Mouse (Mus musculus) midbrain, postnatal 0 days (tissue): ENCODE data around the gene Ext2. TPM values are rescaled to one million over a fixed set of nuclear protein-coding genes. Genes with fewer than 3 reads are reported as not detected.
A peak's percentile ranks its signal among the peaks of the same experiment; 100 is the strongest.

Source experiments
- ATAC-seq: fragments of 200-750 bp; cut with Nextera tagmentation; 2 replicates; pipeline ENCODE4 v1.8.0; 2017; ENCODE audit warnings: moderate number of reproducible peaks, mild to moderate bottlenecking, moderate TSS enrichment, moderate library complexity; ENCODE audit not compliant: low FRiP score
- DNase-seq: peaks from one replicate; pipeline ENCODE4 v3.0.0-alpha.2; 2015; ENCODE audit warnings: low spot score
- H3K27ac ChIP-seq: fragments of 300-500 bp; sonication (generic); 2 replicates; pipeline ENCODE4 v1.5.1; 2014; ENCODE audit warnings: low read depth, mild to moderate bottlenecking, low read length, mixed read lengths
- H3K27me3 ChIP-seq: fragments of 300-500 bp; sonication (generic); 2 replicates; pipeline ENCODE4 v1.6.1; 2014; ENCODE audit warnings: low read length, control low read depth, mixed read lengths; ENCODE audit not compliant: insufficient read depth
- H3K36me3 ChIP-seq: fragments of 300-500 bp; sonication (generic); 2 replicates; pipeline ENCODE4 v1.6.1; 2014; ENCODE audit warnings: low read length, control low read depth, mixed read lengths; ENCODE audit not compliant: insufficient read depth
- H3K4me1 ChIP-seq: fragments of 300-500 bp; sonication (generic); 2 replicates; pipeline ENCODE4 v1.6.1; 2014; ENCODE audit warnings: mild to moderate bottlenecking, control low read depth, antibody characterized with exemption, low read length, mixed read lengths; ENCODE audit not compliant: insufficient read depth
- H3K4me2 ChIP-seq: fragments of 300-500 bp; sonication (generic); 2 replicates; pipeline ENCODE4 v1.6.1; 2014; ENCODE audit warnings: low read depth, mild to moderate bottlenecking, low read length, mixed read lengths; ENCODE audit not compliant: poor library complexity, severe bottlenecking
- H3K4me3 ChIP-seq: fragments of 300-500 bp; sonication (generic); 2 replicates; pipeline ENCODE4 v1.5.1; 2014; ENCODE audit warnings: low read depth, mild to moderate bottlenecking, low read length, moderate library complexity
- H3K9ac ChIP-seq: fragments of 300-500 bp; sonication (generic); replicated peaks from 2 replicates; pipeline ENCODE4 v1.6.1; 2014; ENCODE audit warnings: mild to moderate bottlenecking, low read length, moderate library complexity, mixed read lengths; ENCODE audit not compliant: poor library complexity, severe bottlenecking
- H3K9me3 ChIP-seq: fragments of 300-500 bp; sonication (generic); 2 replicates; pipeline ENCODE4 v1.6.1; 2016; ENCODE audit warnings: low read length, control low read depth
- CTCF ChIP-seq: IDR thresholded peaks from 2 replicates; pipeline ENCODE4 v1.5.1; 2016; ENCODE audit warnings: antibody characterized with exemption, mild to moderate bottlenecking
- WGBS: fragments of 180-500 bp; shearing (Covaris S2); extraction: QIAGEN DNeasy Blood & Tissue Kit; methylation state at CpG from one replicate; pipeline ENCODE4 v1.1.7; 2014; 5-methylcytosine and 5-hydroxymethylcytosine counted together
- polyA plus RNA-seq: library from polyadenylated mRNA; unstranded; fragments of >200 nt; fragmentation: Nextera tagmentation; extraction: Ambion mirVana; gene quantifications from 2 replicates; pipeline ENCODE4 v1.2.1, GENCODE M21; 2015
- total RNA-seq: library from RNA; depleted of rRNA; stranded (reverse); fragments of >200 nt; gene quantifications from 2 replicates; pipeline ENCODE4 v1.2.3, GENCODE M21; 2014

Ext2 gene
- total and polyA plus RNA-seq, 2 experiments from 2014 or later: 42.7 to 74.1 TPM

- no peaks in the 10 kb centered on the region for H3K27me3 ChIP-seq
- H3K36me3 ChIP-seq: peaks cover 46% of the 10 kb centered on the region
- WGBS: 25% methylated on average over 4 of the region's 4 CpGs
- no peak overlapping the region for H3K4me2 ChIP-seq
- H3K9me3 ChIP-seq: no peaks in the 10 kb centered on the region
- no peak overlapping the region for H3K9ac ChIP-seq
- ATAC-seq (no peak), DNase-seq (peak; percentile 60)
- no peaks in the 10 kb centered on the region for H3K4me1 ChIP-seq
- peak; percentile 85 for TF ChIP-seq CTCF
- no peak overlapping the region for H3K4me3 ChIP-seq
- H3K27ac ChIP-seq: no peak overlapping the region
Observed at GRCm38 (mm10) chr2:93811812-93812211, 10.6 kb downstream of the Ext2 start.

- no peak for ATAC-seq
- no peaks in the 10 kb centered on the region for H3K4me1 ChIP-seq
- 19% methylated on average over 2 of the region's 2 CpGs for WGBS
- peak; percentile 62 for DNase-seq
- H3K27me3 ChIP-seq: no peaks in the 10 kb centered on the region
- H3K36me3 ChIP-seq: peaks cover 64% of the 10 kb centered on the region
- H3K27ac ChIP-seq: no peak overlapping the region
- no peak overlapping the region for H3K9ac ChIP-seq
- H3K4me3 ChIP-seq: no peak overlapping the region
- no peaks in the 10 kb centered on the region for H3K9me3 ChIP-seq
- no peak overlapping the region for H3K4me2 ChIP-seq
- TF ChIP-seq CTCF: peak; percentile 91
Observed at GRCm38 (mm10) chr2:93809931-93810330, 12.4 kb downstream of the Ext2 start.

- Histone ChIP-seq H3K9me3 (no peaks in the 10 kb centered on the region), H3K4me2 (no peak overlapping the region), H3K9ac (no peak overlapping the region), H3K4me1 (no peaks in the 10 kb centered on the region), H3K27me3 (no peaks in the 10 kb centered on the region), H3K27ac (no peak overlapping the region), H3K4me3 (no peak overlapping the region), H3K36me3 (peaks cover 73% of the 10 kb centered on the region)
- no peak for DNase-seq
- ATAC-seq: no peak
- TF ChIP-seq CTCF: no peak
- 90% methylated on average over 5 of the region's 5 CpGs for WGBS
Observed at GRCm38 (mm10) chr2:93808071-93808470, 14.3 kb downstream of the Ext2 start.

GRCm38 (mm10) chr2:93807440-93807839 lies 14.9 kb downstream of the Ext2 start:
- H3K36me3 ChIP-seq: peaks cover 72% of the 10 kb centered on the region
- no peak overlapping the region for H3K27ac ChIP-seq

GRCm38 (mm10) chr2:93806487-93807201 lies 15.7 kb downstream of the Ext2 start:
- Histone ChIP-seq H3K4me3 (no peak overlapping the region), H3K9ac (no peak overlapping the region), H3K36me3 (peaks cover 80% of the 10 kb centered on the region), H3K27me3 (no peaks in the 10 kb centered on the region), H3K4me2 (no peak overlapping the region), H3K4me1 (no peaks in the 10 kb centered on the region), H3K9me3 (no peaks in the 10 kb centered on the region), H3K27ac (no peak overlapping the region)
- peak; percentile 58 for TF ChIP-seq CTCF
- no peak for ATAC-seq
- WGBS: 94% methylated on average over 6 of the region's 6 CpGs
- no peak for DNase-seq

More at GRCm38 (mm10) chr2:93807440-93807839, 14.9 kb downstream of the Ext2 start:
- H3K9ac ChIP-seq: no peak overlapping the region
- no peaks in the 10 kb centered on the region for H3K4me1 ChIP-seq
- 76% methylated on average over 8 of the region's 8 CpGs for WGBS
- H3K4me3 ChIP-seq: no peak overlapping the region
- no peaks in the 10 kb centered on the region for H3K27me3 ChIP-seq
- no peak for TF ChIP-seq CTCF
- H3K9me3 ChIP-seq: no peaks in the 10 kb centered on the region
- no peak for DNase-seq
- ATAC-seq: no peak
- H3K4me2 ChIP-seq: no peak overlapping the region

GRCm38 (mm10) chr2:93805523-93805922 lies 16.8 kb downstream of the Ext2 start:
- Histone ChIP-seq H3K27me3 (no peaks in the 10 kb centered on the region), H3K9ac (no peak overlapping the region), H3K4me2 (no peak overlapping the region), H3K4me1 (no peaks in the 10 kb centered on the region), H3K27ac (no peak overlapping the region), H3K36me3 (peaks cover 77% of the 10 kb centered on the region), H3K9me3 (no peaks in the 10 kb centered on the region), H3K4me3 (no peak overlapping the region)
- no peak for ATAC-seq
- WGBS: 89% methylated on average over 4 of the region's 4 CpGs
- no peak for DNase-seq
- no peak for TF ChIP-seq CTCF
